Mouse (Mus musculus) embryonic facial prominence, embryonic 15.5 days (tissue): Measurements from ENCODE around the gene Tmem120a. TPM values are rescaled to one million over a fixed set of nuclear protein-coding genes. Genes with fewer than 3 reads are reported as not detected.

Experiments used
- ATAC-seq: fragments of 200-750 bp; cut with Nextera tagmentation; 2 replicates; pipeline ENCODE4 v1.8.0; 2017; ENCODE audit warnings: low read depth, moderate TSS enrichment; ENCODE audit not compliant: insufficient number of reproducible peaks, low FRiP score, low TSS enrichment
- H3K27ac ChIP-seq: fragments of 300-500 bp; sonication (generic); replicated peaks from 2 replicates; pipeline ENCODE4 v1.5.1; 2015; ENCODE audit warnings: mild to moderate bottlenecking, inconsistent platforms
- H3K27me3 ChIP-seq: fragments of 300-500 bp; sonication (generic); 2 replicates; pipeline ENCODE4 v1.6.1; 2015; ENCODE audit warnings: inconsistent platforms
- H3K36me3 ChIP-seq: fragments of 300-500 bp; sonication (generic); 2 replicates; pipeline ENCODE4 v1.6.1; 2015; ENCODE audit warnings: mild to moderate bottlenecking, inconsistent platforms
- H3K4me1 ChIP-seq: fragments of 300-500 bp; sonication (generic); 2 replicates; pipeline ENCODE4 v1.6.1; 2015; ENCODE audit warnings: inconsistent platforms
- H3K4me2 ChIP-seq: fragments of 300-500 bp; sonication (generic); replicated peaks from 2 replicates; pipeline ENCODE4 v1.6.1; 2015; ENCODE audit warnings: mild to moderate bottlenecking, inconsistent platforms
- H3K4me3 ChIP-seq: fragments of 300-500 bp; sonication (generic); replicated peaks from 2 replicates; pipeline ENCODE4 v1.5.1; 2015; ENCODE audit warnings: mild to moderate bottlenecking, inconsistent platforms
- H3K9ac ChIP-seq: fragments of 300-500 bp; sonication (generic); 2 replicates; pipeline ENCODE4 v1.6.1; 2015; ENCODE audit warnings: inconsistent platforms
- H3K9me3 ChIP-seq: fragments of 300-500 bp; sonication (generic); replicated peaks from 2 replicates; pipeline ENCODE4 v1.6.1; 2016; ENCODE audit warnings: inconsistent platforms
- WGBS: fragments of 180-500 bp; shearing (Covaris S2); methylation state at CpG from one replicate; pipeline ENCODE4 v1.1.7; 2015; 5-methylcytosine and 5-hydroxymethylcytosine counted together
- polyA plus RNA-seq: library from polyadenylated mRNA; unstranded; fragments of >200 nt; fragmentation: Nextera tagmentation; extraction: Ambion mirVana; gene quantifications from 2 replicates; pipeline ENCODE4 v1.2.1, GENCODE M21; 2015

Gene Tmem120a
- polyA plus RNA-seq, 1 experiment from 2014 or later, result 42.7 TPM

GRCm38 (mm10) chr5:135731322-135731721, 12.9 kb downstream of the Tmem120a start:
- H3K9ac ChIP-seq, result no peak overlapping the region
- 89% methylated on average over 16 of the region's 16 CpGs for WGBS
- ATAC-seq, result no peak
- no peaks in the 10 kb centered on the region for H3K27me3 ChIP-seq
- H3K4me1 ChIP-seq, result peaks cover 9% of the 10 kb centered on the region
- H3K4me2 ChIP-seq, result no peak overlapping the region
- no peaks in the 10 kb centered on the region for H3K9me3 ChIP-seq
- peaks cover 72% of the 10 kb centered on the region for H3K36me3 ChIP-seq
- no peak overlapping the region for H3K4me3 ChIP-seq
- no peak overlapping the region for H3K27ac ChIP-seq

DNA sequence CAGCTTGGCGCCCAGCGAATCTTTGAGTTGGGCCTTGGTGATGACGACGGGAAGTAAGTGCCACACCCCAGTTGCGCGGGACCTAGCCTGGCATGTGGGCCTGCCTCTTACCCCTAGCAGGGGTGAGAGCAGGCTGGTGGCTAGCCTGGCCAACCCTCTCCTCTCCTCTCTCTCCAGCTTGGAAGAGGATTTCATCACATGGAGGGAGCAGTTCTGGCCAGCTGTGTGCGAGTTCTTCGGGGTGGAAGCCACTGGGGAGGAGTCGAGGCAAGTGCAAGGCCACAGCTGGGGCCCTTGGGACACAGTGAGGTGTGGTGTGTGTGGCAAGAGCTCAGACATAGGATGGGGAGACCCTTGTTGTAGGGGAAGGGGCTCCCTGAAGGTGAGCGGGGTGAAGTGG, 13.3 kb downstream of the Tmem120a start:
- no peak overlapping the region for H3K4me3 ChIP-seq
- H3K36me3 ChIP-seq, result peaks cover 68% of the 10 kb centered on the region
- H3K4me2 ChIP-seq, result no peak overlapping the region
- no peak overlapping the region for H3K9ac ChIP-seq
- WGBS, result 92% methylated on average over 10 of the region's 10 CpGs
- ATAC-seq, result no peak
- H3K9me3 ChIP-seq, result no peaks in the 10 kb centered on the region
- H3K4me1 ChIP-seq, result peaks cover 13% of the 10 kb centered on the region
- H3K27me3 ChIP-seq, result no peaks in the 10 kb centered on the region
- H3K27ac ChIP-seq, result no peak overlapping the region

- H3K9me3 ChIP-seq, result no peaks in the 10 kb centered on the region
- H3K4me2 ChIP-seq, result no peak overlapping the region
- H3K27ac ChIP-seq, result no peak overlapping the region
- peaks cover 19% of the 10 kb centered on the region for H3K4me1 ChIP-seq
- H3K4me3 ChIP-seq, result no peak overlapping the region
- peaks cover 62% of the 10 kb centered on the region for H3K36me3 ChIP-seq
- 91% methylated on average over 10 of the region's 10 CpGs for WGBS
- no peaks in the 10 kb centered on the region for H3K27me3 ChIP-seq
- no peak overlapping the region for H3K9ac ChIP-seq
- ATAC-seq, result no peak
Measured at GRCm38 (mm10) chr5:135730278-135730677, 14.0 kb downstream of the Tmem120a start.

GRCm38 (mm10) chr5:135729351-135729750, 14.9 kb downstream of the Tmem120a start:
- Histone ChIP-seq H3K9me3 (no peaks in the 10 kb centered on the region), H3K27ac (no peak overlapping the region), H3K27me3 (no peaks in the 10 kb centered on the region), H3K4me3 (no peak overlapping the region), H3K9ac (no peak overlapping the region), H3K4me1 (peaks cover 28% of the 10 kb centered on the region), H3K36me3 (peaks cover 52% of the 10 kb centered on the region), H3K4me2 (no peak overlapping the region)
- ATAC-seq, result no peak
- WGBS, result 88% methylated on average over 13 of the region's 13 CpGs

DNA sequence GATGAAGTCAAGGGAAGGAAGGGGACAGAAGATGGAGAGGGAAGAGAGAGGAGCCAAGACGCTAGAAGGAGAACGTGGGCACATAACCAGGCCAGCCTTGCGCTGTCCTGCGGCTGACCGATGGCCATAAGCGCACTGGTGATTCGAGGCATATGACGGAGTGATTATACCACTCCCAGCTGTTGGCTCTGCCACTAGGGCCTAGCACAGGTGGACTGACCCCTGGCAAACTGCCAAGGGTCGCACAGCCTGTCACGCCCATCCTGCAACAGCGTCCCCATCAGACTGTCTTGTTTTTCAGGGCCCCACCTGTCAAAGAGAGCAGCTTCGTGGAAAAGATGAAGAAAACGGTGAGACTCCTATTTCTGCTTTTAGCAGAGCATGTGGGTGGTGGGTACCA, 15.9 kb downstream of the Tmem120a start:
- Histone ChIP-seq H3K4me3 (no peak overlapping the region), H3K9ac (no peak overlapping the region), H3K27me3 (no peaks in the 10 kb centered on the region), H3K36me3 (peaks cover 42% of the 10 kb centered on the region), H3K9me3 (no peaks in the 10 kb centered on the region), H3K27ac (no peak overlapping the region), H3K4me2 (no peak overlapping the region), H3K4me1 (peaks cover 35% of the 10 kb centered on the region)
- ATAC-seq, result no peak
- WGBS, result 88% methylated on average over 13 of the region's 13 CpGs

DNA sequence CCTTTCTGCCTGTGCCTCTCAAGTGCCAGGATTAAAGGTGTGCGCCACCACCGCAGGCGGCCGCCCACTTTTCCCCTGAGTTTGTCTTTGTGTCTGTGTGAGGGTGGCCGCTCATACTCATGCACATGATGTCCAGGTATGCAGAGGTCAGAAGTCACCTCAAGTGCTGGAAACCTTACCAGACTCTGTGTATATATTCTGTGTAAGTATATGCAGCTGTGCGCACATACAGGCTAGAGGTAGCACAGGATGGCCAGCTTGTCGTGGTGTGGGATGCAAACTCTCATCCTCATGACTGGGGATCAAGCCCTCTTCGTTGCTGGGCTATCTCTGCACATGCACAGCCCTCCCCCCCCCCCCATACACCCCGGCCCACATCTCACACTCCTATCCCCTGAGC, 16.4 kb downstream of the Tmem120a start:
- 91% methylated on average over 9 of the region's 9 CpGs for WGBS
- ATAC-seq, result no peak
- Histone ChIP-seq H3K27me3 (no peaks in the 10 kb centered on the region), H3K36me3 (peaks cover 37% of the 10 kb centered on the region), H3K4me2 (no peak overlapping the region), H3K4me1 (peaks cover 35% of the 10 kb centered on the region), H3K4me3 (no peak overlapping the region), H3K9ac (no peak overlapping the region), H3K27ac (no peak overlapping the region), H3K9me3 (no peaks in the 10 kb centered on the region)

DNA sequence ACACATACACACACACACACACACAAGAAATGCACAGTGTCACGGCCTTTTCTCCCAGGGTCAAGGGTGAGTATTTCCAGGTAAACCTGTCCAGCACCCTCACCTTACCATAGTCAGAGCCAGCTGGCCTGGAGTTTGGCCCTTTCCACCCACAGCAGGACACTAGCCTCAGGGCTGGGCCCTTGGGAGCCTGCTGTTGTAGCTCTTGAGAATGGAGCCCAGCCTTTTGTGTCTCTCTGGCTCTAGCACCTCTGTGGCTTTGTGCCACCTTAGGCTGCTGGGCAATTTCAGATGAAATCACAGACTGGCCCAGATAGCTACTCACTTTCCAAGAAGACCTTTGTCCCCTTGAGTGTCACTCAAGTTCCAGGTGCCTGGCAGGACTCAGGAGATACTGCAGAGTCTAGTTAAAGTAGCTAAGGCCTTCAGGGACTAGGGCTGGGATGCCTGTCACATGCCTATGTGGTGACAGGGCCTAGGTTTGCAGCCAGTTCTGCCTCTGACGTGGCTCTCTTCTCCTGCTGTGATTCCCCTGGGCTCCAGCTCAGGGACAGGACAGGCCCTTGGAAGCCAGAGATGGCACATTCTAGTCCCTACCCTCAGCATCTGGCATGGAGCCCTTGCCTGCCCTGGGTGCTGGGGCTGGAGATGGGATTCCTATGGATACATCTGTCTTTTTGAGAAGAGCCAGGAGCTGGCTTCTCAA, 17.5 kb downstream of the Tmem120a start:
- H3K9me3 ChIP-seq, result no peaks in the 10 kb centered on the region
- no peak overlapping the region for H3K27ac ChIP-seq
- no peak overlapping the region for H3K4me3 ChIP-seq
- H3K4me1 ChIP-seq, result peaks cover 43% of the 10 kb centered on the region
- H3K4me2 ChIP-seq, result no peak overlapping the region
- ATAC-seq, result no peak
- no peaks in the 10 kb centered on the region for H3K27me3 ChIP-seq
- peaks cover 27% of the 10 kb centered on the region for H3K36me3 ChIP-seq
- H3K9ac ChIP-seq, result no peak overlapping the region
- 69% methylated on average over 2 of the region's 2 CpGs for WGBS

DNA sequence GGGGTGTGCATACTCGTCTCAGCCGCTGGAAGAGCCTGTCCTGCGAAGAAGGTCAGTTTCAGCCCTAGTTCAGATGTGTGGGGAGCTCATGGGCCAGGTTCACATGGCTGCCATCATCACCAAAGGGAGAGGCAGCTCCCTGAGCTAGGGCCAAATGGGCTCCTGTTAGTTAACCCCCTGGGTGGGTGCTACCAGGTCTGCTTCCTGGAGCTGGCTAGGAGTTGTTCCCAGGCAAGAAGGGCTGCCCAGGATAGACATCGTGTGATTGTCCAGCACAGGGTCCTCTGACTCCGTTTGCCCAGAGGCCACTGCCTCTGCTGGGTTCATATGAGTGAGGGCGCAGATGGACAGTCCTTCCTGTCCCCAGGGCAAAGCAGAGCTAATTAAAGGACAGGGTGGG, 18.3 kb downstream of the Tmem120a start:
- H3K9ac ChIP-seq, result no peak overlapping the region
- H3K4me1 ChIP-seq, result peaks cover 43% of the 10 kb centered on the region
- peaks cover 19% of the 10 kb centered on the region for H3K36me3 ChIP-seq
- no peaks in the 10 kb centered on the region for H3K9me3 ChIP-seq
- peak overlapping the region; percentile 71 for H3K27ac ChIP-seq
- H3K4me2 ChIP-seq, result peak overlapping the region; percentile 36
- H3K27me3 ChIP-seq, result no peaks in the 10 kb centered on the region
- 34% methylated on average over 6 of the region's 6 CpGs for WGBS
- no peak for ATAC-seq
- H3K4me3 ChIP-seq, result peak overlapping the region; percentile 12

DNA sequence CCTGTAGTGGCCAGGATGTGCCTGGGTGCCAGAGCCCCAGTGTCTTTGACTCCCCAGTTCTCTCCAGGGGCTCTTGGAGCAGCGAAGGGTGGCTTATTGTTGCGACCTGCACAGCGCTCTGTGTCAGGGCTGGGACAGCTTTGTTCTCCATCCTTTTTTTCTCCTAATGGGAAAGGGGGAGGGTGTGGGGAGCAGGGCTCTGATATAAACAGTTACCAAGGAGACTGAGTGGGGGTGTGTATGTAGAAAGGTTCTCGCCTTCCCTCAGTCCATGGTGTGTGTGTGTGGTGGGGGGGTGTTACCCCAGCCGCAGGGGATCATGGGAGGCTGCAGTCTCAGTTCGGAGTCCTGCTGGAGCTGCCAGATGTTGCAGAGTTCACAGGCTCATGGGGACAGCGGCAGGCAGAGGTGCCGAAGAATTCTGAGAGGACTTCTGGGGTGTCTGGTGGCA, 18.8 kb downstream of the Tmem120a start:
- H3K4me3 ChIP-seq, result peak overlapping the region; percentile 12
- H3K4me1 ChIP-seq, result peaks cover 43% of the 10 kb centered on the region
- peak overlapping the region; percentile 36 for H3K4me2 ChIP-seq
- peak; percentile 71; the same call in 1 of the 2 replicates for ATAC-seq
- WGBS, result 9% methylated on average over 8 of the region's 8 CpGs
- H3K27me3 ChIP-seq, result no peaks in the 10 kb centered on the region
- no peak overlapping the region for H3K9ac ChIP-seq
- H3K9me3 ChIP-seq, result no peaks in the 10 kb centered on the region
- peaks cover 13% of the 10 kb centered on the region for H3K36me3 ChIP-seq
- peak overlapping the region; percentile 71 for H3K27ac ChIP-seq

GRCm38 (mm10) chr5:135724536-135725322, 19.5 kb downstream of the Tmem120a start:
- H3K9ac ChIP-seq, result no peak overlapping the region
- peak overlapping the region; percentile 36; the same call in 1 of the 2 replicates for H3K4me2 ChIP-seq
- H3K4me1 ChIP-seq, result peaks cover 48% of the 10 kb centered on the region
- 12% methylated on average over 9 of the region's 9 CpGs for WGBS
- H3K27me3 ChIP-seq, result no peaks in the 10 kb centered on the region
- ATAC-seq, result no peak
- no peaks in the 10 kb centered on the region for H3K9me3 ChIP-seq
- no peak overlapping the region for H3K4me3 ChIP-seq
- H3K36me3 ChIP-seq, result peaks cover 6% of the 10 kb centered on the region
- peak overlapping the region; percentile 71 for H3K27ac ChIP-seq

GRCm38 (mm10) chr5:135723165-135723751, 21.0 kb downstream of the Tmem120a start:
- Histone ChIP-seq H3K4me2 (no peak overlapping the region), H3K27me3 (no peaks in the 10 kb centered on the region), H3K9me3 (no peaks in the 10 kb centered on the region), H3K4me3 (no peak overlapping the region), H3K27ac (no peak overlapping the region), H3K36me3 (peaks cover under 1% of the 10 kb centered on the region; the same call in 1 of the 2 replicates), H3K9ac (no peak overlapping the region), H3K4me1 (peaks cover 50% of the 10 kb centered on the region)
- WGBS, result 60% methylated on average over 3 of the region's 3 CpGs
- no peak for ATAC-seq
